Mouse (Mus musculus): ENCODE measurements around the gene Epb42. TPM values are rescaled to one million over a fixed set of nuclear protein-coding genes. Genes with fewer than 3 reads are reported as not detected.
A peak's percentile ranks its signal among the peaks of the same experiment; 100 is the strongest.

Epb42 gene
- total and polyA plus RNA-seq, 2 experiments from 2014 or later = 0.12 TPM; not detected in 1

DNA sequence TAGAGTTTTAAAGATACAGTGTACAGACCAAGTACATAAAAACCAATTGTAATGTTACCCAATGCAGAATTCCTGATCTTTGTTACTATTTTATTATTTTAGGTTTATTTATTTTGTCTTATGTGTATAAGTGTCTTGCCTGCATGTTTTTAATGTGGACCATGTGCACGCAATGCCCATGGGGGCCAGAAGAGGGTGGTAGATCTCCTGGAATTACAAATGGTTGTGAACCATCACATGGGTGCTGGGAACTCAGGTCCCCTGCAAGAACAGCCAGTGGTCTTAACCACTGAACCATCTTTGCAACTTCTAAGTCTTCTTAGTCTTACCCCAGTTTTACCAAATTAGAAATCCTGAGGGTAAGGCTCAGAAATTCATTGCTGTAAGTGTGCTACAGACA is 51.6 kb downstream of the Epb42 start:
- H3K4me3 ChIP-seq (ENCODE audit: low read depth, low read length) = no peak overlapping the region
- no peaks in the 10 kb centered on the region for H3K4me1 ChIP-seq (ENCODE audit: insufficient read depth, low read length)
- H3K9ac ChIP-seq (replicated peaks; ENCODE audit: low read length, poor library complexity, severe bottlenecking) = no peak overlapping the region
- no peak for DNase-seq (ENCODE audit: low spot score)
- no peak overlapping the region for H3K27ac ChIP-seq (ENCODE audit: low read depth, low read length)
- peak; percentile 9; the same call in 1 of the 2 replicates for TF ChIP-seq CTCF (IDR thresholded peaks at IDR 0.05)
- peaks cover 3% of the 10 kb centered on the region for H3K36me3 ChIP-seq (ENCODE audit: insufficient read depth, low read length)
- WGBS = 98% methylated on average over 1 of the region's 1 CpGs
- no peaks in the 10 kb centered on the region for H3K9me3 ChIP-seq (ENCODE audit: low read length)
- no peak overlapping the region for H3K4me2 ChIP-seq (ENCODE audit: low read depth, low read length, poor library complexity, severe bottlenecking)
- no peaks in the 10 kb centered on the region for H3K27me3 ChIP-seq (ENCODE audit: insufficient read depth, low read length)
- ATAC-seq (ENCODE audit: low FRiP score) = no peak

DNA sequence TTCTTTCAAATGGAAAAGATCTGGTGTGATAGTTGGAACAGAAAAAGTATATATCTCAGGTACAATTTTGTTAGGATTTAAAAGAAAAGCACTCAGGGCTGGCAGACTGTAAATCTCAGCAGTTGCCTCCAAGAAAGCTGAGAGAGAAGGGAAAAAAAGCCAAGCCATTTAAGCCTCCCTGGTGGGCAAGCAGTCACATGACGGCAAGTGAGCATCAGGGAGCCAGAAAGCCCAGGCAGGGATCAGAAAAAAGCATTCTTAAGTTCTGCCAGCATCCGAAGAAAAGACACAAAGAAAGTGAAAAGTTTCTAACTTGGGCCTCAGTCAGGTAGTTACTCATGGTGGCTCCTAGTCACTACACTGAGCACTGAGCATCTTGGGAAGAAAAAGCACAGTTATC is 53.3 kb downstream of the Epb42 start:
- no peak overlapping the region for H3K4me2 ChIP-seq (ENCODE audit: low read depth, low read length, poor library complexity, severe bottlenecking)
- no peak overlapping the region for H3K9ac ChIP-seq (replicated peaks; ENCODE audit: low read length, poor library complexity, severe bottlenecking)
- peaks cover 3% of the 10 kb centered on the region for H3K36me3 ChIP-seq (ENCODE audit: insufficient read depth, low read length)
- no peak for TF ChIP-seq CTCF (IDR thresholded peaks at IDR 0.05)
- no peak for ATAC-seq (ENCODE audit: low FRiP score)
- no peaks in the 10 kb centered on the region for H3K9me3 ChIP-seq (ENCODE audit: low read length)
- H3K4me1 ChIP-seq (ENCODE audit: insufficient read depth, low read length) = no peaks in the 10 kb centered on the region
- H3K4me3 ChIP-seq (ENCODE audit: low read depth, low read length) = no peak overlapping the region
- no peak for DNase-seq (ENCODE audit: low spot score)
- no peak overlapping the region for H3K27ac ChIP-seq (ENCODE audit: low read depth, low read length)
- no peaks in the 10 kb centered on the region for H3K27me3 ChIP-seq (ENCODE audit: insufficient read depth, low read length)
- WGBS = 12% methylated on average over 2 of the region's 2 CpGs

DNA sequence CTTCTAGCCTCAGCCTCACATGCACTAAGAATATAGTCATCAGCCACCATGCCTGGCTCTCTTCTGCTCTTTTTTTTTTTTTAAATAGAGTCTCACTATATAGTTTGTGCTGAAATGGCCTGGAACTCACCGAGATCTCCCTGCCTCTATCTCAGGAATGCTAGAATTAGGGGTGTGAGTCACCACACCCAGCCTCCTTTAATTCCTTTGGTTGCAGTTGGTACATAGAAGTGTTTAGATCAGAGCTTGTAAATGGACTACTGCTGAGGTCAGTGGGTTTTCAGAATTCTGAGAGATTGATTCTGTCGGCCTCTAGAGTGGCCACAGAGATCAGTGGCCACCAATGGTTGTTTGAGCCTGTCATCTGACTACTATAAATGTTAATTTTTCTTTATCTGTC is 56.0 kb downstream of the Epb42 start:
- 74% methylated on average over 2 of the region's 2 CpGs for WGBS
- Histone ChIP-seq H3K4me1 (ENCODE audit: insufficient read depth, low read length) (no peaks in the 10 kb centered on the region), H3K4me3 (ENCODE audit: low read depth, low read length) (no peak overlapping the region), H3K27ac (ENCODE audit: low read depth, low read length) (no peak overlapping the region), H3K9me3 (ENCODE audit: low read length) (no peaks in the 10 kb centered on the region), H3K4me2 (ENCODE audit: low read depth, low read length, poor library complexity, severe bottlenecking) (no peak overlapping the region), H3K9ac (replicated peaks; ENCODE audit: low read length, poor library complexity, severe bottlenecking) (no peak overlapping the region), H3K36me3 (ENCODE audit: insufficient read depth, low read length) (no peaks in the 10 kb centered on the region; the same call in 1 of the 2 replicates), H3K27me3 (ENCODE audit: insufficient read depth, low read length) (no peaks in the 10 kb centered on the region)
- no peak for DNase-seq (ENCODE audit: low spot score)
- TF ChIP-seq CTCF (IDR thresholded peaks at IDR 0.05) = no peak
- ATAC-seq (ENCODE audit: low FRiP score) = no peak

DNA sequence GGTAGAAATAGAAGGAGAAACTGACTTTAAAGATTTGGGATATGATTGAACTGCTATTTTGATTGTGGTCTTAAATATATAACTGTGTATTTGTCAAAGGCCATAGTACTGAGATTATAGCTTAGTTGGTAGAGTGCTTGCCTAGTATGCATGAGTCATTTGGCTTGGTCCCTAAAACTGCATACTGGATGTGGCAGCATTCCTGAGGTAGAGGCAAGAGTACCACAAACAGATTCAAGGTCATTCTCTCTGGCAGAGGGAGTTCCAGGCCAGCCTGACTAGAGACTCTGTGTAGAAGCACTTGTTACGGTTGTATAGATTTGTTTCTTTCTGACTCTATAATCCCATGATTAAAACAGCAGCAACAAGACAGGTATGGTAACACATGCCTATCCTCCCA is 57.1 kb downstream of the Epb42 start:
- Histone ChIP-seq H3K9me3 (ENCODE audit: low read length) (no peaks in the 10 kb centered on the region), H3K27ac (ENCODE audit: low read depth, low read length) (no peak overlapping the region), H3K4me1 (ENCODE audit: insufficient read depth, low read length) (no peaks in the 10 kb centered on the region), H3K36me3 (ENCODE audit: insufficient read depth, low read length) (no peaks in the 10 kb centered on the region; the same call in 1 of the 2 replicates), H3K27me3 (ENCODE audit: insufficient read depth, low read length) (no peaks in the 10 kb centered on the region), H3K4me2 (ENCODE audit: low read depth, low read length, poor library complexity, severe bottlenecking) (no peak overlapping the region), H3K9ac (replicated peaks; ENCODE audit: low read length, poor library complexity, severe bottlenecking) (no peak overlapping the region), H3K4me3 (ENCODE audit: low read depth, low read length) (no peak overlapping the region)
- ATAC-seq (ENCODE audit: low FRiP score) (no peak), DNase-seq (ENCODE audit: low spot score) (no peak)
- 90% methylated on average over 1 of the region's 1 CpGs for WGBS
- no peak for TF ChIP-seq CTCF (IDR thresholded peaks at IDR 0.05)

DNA sequence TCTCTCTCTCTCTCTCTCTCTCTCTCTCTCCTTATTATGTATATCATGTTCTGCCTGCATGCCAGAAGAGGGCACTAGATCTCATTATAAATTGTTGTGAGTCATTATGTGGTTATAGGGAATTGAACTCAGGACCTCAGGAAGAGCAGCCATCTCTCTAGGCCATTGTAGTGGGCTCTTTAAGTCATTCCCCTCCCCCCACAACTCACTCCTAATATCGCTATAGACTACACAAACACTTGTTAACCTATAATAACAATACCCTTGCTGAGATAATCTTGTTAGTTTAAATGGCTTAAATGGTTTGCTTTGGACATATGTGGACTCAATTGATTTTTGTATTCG is 58.2 kb downstream of the Epb42 start:
- Histone ChIP-seq H3K36me3 (ENCODE audit: insufficient read depth, low read length) (no peaks in the 10 kb centered on the region; the same call in 1 of the 2 replicates), H3K27ac (ENCODE audit: low read depth, low read length) (no peak overlapping the region), H3K27me3 (ENCODE audit: insufficient read depth, low read length) (no peaks in the 10 kb centered on the region), H3K4me2 (ENCODE audit: low read depth, low read length, poor library complexity, severe bottlenecking) (no peak overlapping the region), H3K4me3 (ENCODE audit: low read depth, low read length) (no peak overlapping the region), H3K9ac (replicated peaks; ENCODE audit: low read length, poor library complexity, severe bottlenecking) (no peak overlapping the region), H3K9me3 (ENCODE audit: low read length) (no peaks in the 10 kb centered on the region), H3K4me1 (ENCODE audit: insufficient read depth, low read length) (no peaks in the 10 kb centered on the region)
- peak; percentile 57 for TF ChIP-seq CTCF (IDR thresholded peaks at IDR 0.05)
- no peak for ATAC-seq (ENCODE audit: low FRiP score)
- WGBS = 37% methylated on average over 2 of the region's 2 CpGs
- DNase-seq (ENCODE audit: low spot score) = peak; percentile 8

DNA sequence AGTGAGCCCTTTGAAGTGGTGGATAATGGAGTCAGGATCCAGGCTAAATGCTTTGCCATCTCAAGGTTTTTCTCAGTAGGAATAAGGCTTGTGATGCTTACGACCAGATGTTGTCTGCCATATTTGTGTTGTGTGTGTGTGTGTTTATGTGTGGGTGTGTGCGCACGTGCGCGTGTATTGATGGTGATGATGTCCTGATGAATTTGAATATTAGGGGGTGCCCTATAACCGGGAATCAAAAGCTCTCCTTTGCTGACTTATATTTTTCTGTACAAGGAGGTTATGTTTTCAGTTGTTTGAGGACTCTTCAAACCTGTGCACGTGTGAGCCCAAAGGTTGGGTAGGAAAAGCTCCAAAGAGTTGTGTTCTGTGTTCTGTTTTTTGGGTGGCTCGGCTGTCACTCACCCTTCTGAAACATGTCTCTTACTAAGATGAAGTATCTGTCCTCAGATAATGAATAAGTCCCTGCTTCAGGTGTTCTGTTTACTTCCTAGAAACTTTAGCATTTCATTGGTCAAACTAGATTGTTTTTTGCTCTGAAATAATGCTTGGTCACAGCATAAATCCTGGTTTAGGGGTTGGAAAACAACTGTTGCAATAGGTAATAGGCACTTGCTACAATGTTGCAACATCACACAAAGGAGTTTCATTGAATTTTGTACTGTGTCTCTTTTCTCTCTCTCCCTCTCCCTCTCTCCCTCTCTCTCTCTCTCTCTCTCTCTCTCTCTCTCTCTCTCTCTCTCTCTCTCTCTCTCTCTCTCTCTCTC is 58.8 kb downstream of the Epb42 start:
- TF ChIP-seq CTCF (IDR thresholded peaks at IDR 0.05) = no peak
- no peaks in the 10 kb centered on the region for H3K4me1 ChIP-seq (ENCODE audit: insufficient read depth, low read length)
- H3K4me3 ChIP-seq (ENCODE audit: low read depth, low read length) = peak overlapping the region; percentile 73
- H3K27me3 ChIP-seq (ENCODE audit: insufficient read depth, low read length) = no peaks in the 10 kb centered on the region
- H3K27ac ChIP-seq (ENCODE audit: low read depth, low read length) = peak overlapping the region; percentile 89
- ATAC-seq (ENCODE audit: low FRiP score) (0 out of 2 replicates have a peak, but pooled peaks have one; percentile 2), DNase-seq (ENCODE audit: low spot score) (no peak)
- no peaks in the 10 kb centered on the region for H3K9me3 ChIP-seq (ENCODE audit: low read length)
- peak overlapping the region; percentile 90 for H3K4me2 ChIP-seq (ENCODE audit: low read depth, low read length, poor library complexity, severe bottlenecking)
- H3K9ac ChIP-seq (replicated peaks; ENCODE audit: low read length, poor library complexity, severe bottlenecking) = peak overlapping the region; percentile 88
- H3K36me3 ChIP-seq (ENCODE audit: insufficient read depth, low read length) = no peaks in the 10 kb centered on the region; the same call in 1 of the 2 replicates
- WGBS = 74% methylated on average over 8 of the region's 8 CpGs

Measured in midbrain, postnatal 0 days (tissue).